Mouse (Mus musculus): ENCODE data around the gene Taf13. TPM values are rescaled to one million over a fixed set of nuclear protein-coding genes. Genes with fewer than 3 reads are reported as not detected.

Gene Taf13
- polyA plus RNA-seq (2015; fragmentation: Illumina TruSeq; extraction: RNeasy Lipid Tissue Mini Kit (QIAGEN cat#74804); ENCODE audit: low read depth, low replicate concordance), result 59.8 TPM

DNA sequence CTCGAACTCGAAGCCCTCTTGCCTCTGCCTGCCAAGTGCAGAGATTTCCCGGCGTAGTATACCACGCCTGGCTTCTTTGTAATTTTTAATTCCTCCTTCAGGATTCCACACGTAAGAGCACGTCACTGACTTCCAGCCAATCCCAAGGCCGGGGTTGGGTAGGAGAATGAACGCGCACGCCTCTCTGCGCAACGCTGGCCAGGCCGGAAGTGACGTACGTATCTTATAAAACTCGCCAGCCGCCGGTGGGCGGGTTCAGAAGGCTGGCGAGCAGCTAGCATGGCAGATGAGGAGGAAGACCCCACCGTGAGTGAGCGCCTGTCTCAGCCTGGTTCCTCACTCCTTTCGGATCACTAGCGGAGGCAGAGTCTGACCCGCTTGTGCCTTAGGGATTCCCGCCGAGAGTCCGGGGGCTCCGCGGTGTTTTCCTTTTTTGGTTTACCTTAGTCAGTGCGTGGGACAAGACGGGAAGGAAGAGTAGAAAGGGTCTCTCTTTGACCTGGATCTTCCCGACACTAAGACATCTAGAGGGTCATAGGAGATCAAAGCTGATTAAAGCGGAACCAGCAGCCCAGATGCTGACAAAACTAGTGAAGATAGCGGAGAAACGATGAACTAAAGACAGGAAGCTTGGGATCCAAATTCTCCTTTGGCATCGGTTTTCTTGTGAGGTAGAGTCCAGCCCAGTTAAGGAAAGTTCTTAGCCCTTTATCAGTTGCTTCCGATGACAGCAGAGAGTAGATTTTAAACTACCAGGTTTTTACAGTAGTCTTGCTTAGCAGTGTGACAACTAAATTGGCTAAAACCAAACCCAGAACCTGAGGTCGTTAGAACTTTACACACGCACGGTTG, at the start of gene Taf13:
Gene Taf13 (plus strand): TSS at position 256 of the 852 bp plus-strand sequence.

DNA sequence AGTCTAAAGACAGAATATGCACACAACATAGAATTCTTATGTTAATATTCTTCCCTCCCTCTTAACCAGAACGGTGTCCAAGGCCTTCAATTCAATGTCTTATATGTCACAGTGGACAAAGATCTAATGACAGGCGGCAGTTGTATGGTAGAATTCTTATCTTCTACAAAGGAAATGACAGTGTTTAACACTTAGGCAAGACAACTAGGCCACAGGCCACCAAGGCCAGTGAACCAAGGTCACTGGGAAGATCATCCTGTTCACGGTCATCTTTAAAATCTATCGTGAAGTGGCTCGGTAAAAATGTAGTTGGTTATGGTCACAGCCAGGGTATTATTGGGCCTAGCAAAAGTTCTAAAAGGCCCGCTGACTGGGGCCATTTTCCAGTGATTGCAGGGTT, 37.5 kb upstream of the Taf13 start, which contains the start of gene 1700013F07Rik:
Gene 1700013F07Rik (plus strand): TSS at position 200 of the 400 bp plus-strand sequence.

GRCm38 (mm10) chr3:108536517-108537260, 34.8 kb upstream of the Taf13 start, which contains the start of gene 5330417C22Rik:
Gene 5330417C22Rik (minus strand): TSS chr3:108536536.

GRCm38 (mm10) chr3:108562133-108562730, 9.3 kb upstream of the Taf13 start, which contains the start of gene Tmem167b:
Gene Tmem167b (minus strand): TSS chr3:108562466.

GRCm38 (mm10) chr3:108590786-108591529, 19.5 kb downstream of the Taf13 start, which contains the start of gene Wdr47:
Gene Wdr47 (plus strand): TSS chr3:108591279.

Other genes starting within 250 kb of the Taf13 start
- not detected for gene Mybphl, start 206.8 kb upstream of the Taf13 start, polyA plus RNA-seq (2015; fragmentation: Illumina TruSeq; extraction: RNeasy Lipid Tissue Mini Kit (QIAGEN cat#74804); ENCODE audit: low read depth, low replicate concordance)
- 14.2 TPM for gene Psrc1, start 187.9 kb upstream of the Taf13 start, polyA plus RNA-seq (2015; fragmentation: Illumina TruSeq; extraction: RNeasy Lipid Tissue Mini Kit (QIAGEN cat#74804); ENCODE audit: low read depth, low replicate concordance)
- 51.6 TPM for gene Celsr2, start 156.1 kb upstream of the Taf13 start, polyA plus RNA-seq (2015; fragmentation: Illumina TruSeq; extraction: RNeasy Lipid Tissue Mini Kit (QIAGEN cat#74804); ENCODE audit: low read depth, low replicate concordance)
- gene Sars, start 126.5 kb upstream of the Taf13 start, polyA plus RNA-seq (2015; fragmentation: Illumina TruSeq; extraction: RNeasy Lipid Tissue Mini Kit (QIAGEN cat#74804); ENCODE audit: low read depth, low replicate concordance), result 280 TPM
- 5.5 TPM for gene 1700013F07Rik, start 37.5 kb upstream of the Taf13 start, polyA plus RNA-seq (2015; fragmentation: Illumina TruSeq; extraction: RNeasy Lipid Tissue Mini Kit (QIAGEN cat#74804); ENCODE audit: low read depth, low replicate concordance)
- gene 5330417C22Rik, start 35.2 kb upstream of the Taf13 start, polyA plus RNA-seq (2015; fragmentation: Illumina TruSeq; extraction: RNeasy Lipid Tissue Mini Kit (QIAGEN cat#74804); ENCODE audit: low read depth, low replicate concordance), result 16.1 TPM
- gene Tmem167b, start 9.2 kb upstream of the Taf13 start, polyA plus RNA-seq (2015; fragmentation: Illumina TruSeq; extraction: RNeasy Lipid Tissue Mini Kit (QIAGEN cat#74804); ENCODE audit: low read depth, low replicate concordance), result 48.9 TPM
- 100 TPM for gene Wdr47, start 19.6 kb downstream of the Taf13 start, polyA plus RNA-seq (2015; fragmentation: Illumina TruSeq; extraction: RNeasy Lipid Tissue Mini Kit (QIAGEN cat#74804); ENCODE audit: low read depth, low replicate concordance)
- 37.6 TPM for gene Clcc1, start 82.2 kb downstream of the Taf13 start, polyA plus RNA-seq (2015; fragmentation: Illumina TruSeq; extraction: RNeasy Lipid Tissue Mini Kit (QIAGEN cat#74804); ENCODE audit: low read depth, low replicate concordance)
- 9.9 TPM for gene Gpsm2, start 150.6 kb downstream of the Taf13 start, polyA plus RNA-seq (2015; fragmentation: Illumina TruSeq; extraction: RNeasy Lipid Tissue Mini Kit (QIAGEN cat#74804); ENCODE audit: low read depth, low replicate concordance)
- gene Aknad1, start 168.0 kb downstream of the Taf13 start, polyA plus RNA-seq (2015; fragmentation: Illumina TruSeq; extraction: RNeasy Lipid Tissue Mini Kit (QIAGEN cat#74804); ENCODE audit: low read depth, low replicate concordance), result not detected